Mouse (Mus musculus) limb, embryonic 14.5 days (tissue): ENCODE measurements around the gene Vtn. TPM values are rescaled to one million over a fixed set of nuclear protein-coding genes. Genes with fewer than 3 reads are reported as not detected.

Experiments
- ATAC-seq: fragments of 200-750 bp; cut with Nextera tagmentation; 2 replicates; pipeline ENCODE4 v1.8.0; 2017; ENCODE audit warnings: low read depth, moderate number of reproducible peaks, moderate TSS enrichment; ENCODE audit not compliant: low FRiP score
- DNase-seq: peaks from one replicate; pipeline ENCODE4 v3.0.0-alpha.2; 2015; ENCODE audit warnings: low spot score
- H3K27ac ChIP-seq: fragments of 300-500 bp; sonication (generic); replicated peaks from 2 replicates; pipeline ENCODE4 v1.5.1; 2014; ENCODE audit warnings: low read depth, mild to moderate bottlenecking, low read length, moderate library complexity, mixed read lengths
- H3K27me3 ChIP-seq: fragments of 300-500 bp; sonication (generic); 2 replicates; pipeline ENCODE4 v1.6.1; 2014; ENCODE audit warnings: low read length, mixed read lengths; ENCODE audit not compliant: control insufficient read depth, insufficient read depth
- H3K36me3 ChIP-seq: fragments of 300-500 bp; sonication (generic); 2 replicates; pipeline ENCODE4 v1.6.1; 2014; ENCODE audit warnings: mild to moderate bottlenecking, low read length, moderate library complexity, mixed read lengths; ENCODE audit not compliant: control insufficient read depth, insufficient read depth
- H3K4me1 ChIP-seq: fragments of 300-500 bp; sonication (generic); 2 replicates; pipeline ENCODE4 v1.6.1; 2014; ENCODE audit warnings: antibody characterized with exemption, low read length, mixed read lengths; ENCODE audit not compliant: control insufficient read depth, insufficient read depth
- H3K4me2 ChIP-seq: fragments of 300-500 bp; sonication (generic); replicated peaks from 2 replicates; pipeline ENCODE4 v1.6.1; 2014; ENCODE audit warnings: low read depth, mild to moderate bottlenecking, low read length, moderate library complexity; ENCODE audit not compliant: severe bottlenecking
- H3K4me3 ChIP-seq: fragments of 300-500 bp; sonication (generic); replicated peaks from 2 replicates; pipeline ENCODE4 v1.5.1; 2014; ENCODE audit warnings: low read length
- H3K9ac ChIP-seq: fragments of 300-500 bp; sonication (generic); 2 replicates; pipeline ENCODE4 v1.6.1; 2014; ENCODE audit warnings: mild to moderate bottlenecking, low read depth, low read length, moderate library complexity; ENCODE audit not compliant: severe bottlenecking
- H3K9me3 ChIP-seq: fragments of 300-500 bp; sonication (generic); 2 replicates; pipeline ENCODE4 v1.6.1; 2016; ENCODE audit warnings: low read length; ENCODE audit not compliant: control insufficient read depth
- POLR2A ChIP-seq: fragments of 200-500 bp; IDR thresholded peaks from 2 replicates; pipeline ENCODE4 v1.8.0; 2012; ENCODE audit warnings: inconsistent platforms, mild to moderate bottlenecking, moderate library complexity, borderline replicate concordance; ENCODE audit not compliant: insufficient read depth, insufficient read length; ENCODE audit errors: extremely low read depth
- WGBS: fragments of 180-500 bp; shearing (Covaris S2); extraction: QIAGEN DNeasy Blood & Tissue Kit; methylation state at CpG from one replicate; pipeline ENCODE4 v1.1.7; 2014; 5-methylcytosine and 5-hydroxymethylcytosine counted together
- polyA plus RNA-seq, 2 experiments: library from polyadenylated mRNA; depleted of rRNA in 1 of 2; stranded (reverse) in 1 of 2; unstranded in 1 of 2; fragments of >200 nt; fragmentation: Nextera tagmentation in 1 of 2; extraction: Ambion mirVana in 1 of 2; gene quantifications; 2 replicates each; pipeline versions ENCODE4 v1.2.1 to v1.2.3; 2012 to 2014

Gene Vtn
- polyA plus RNA-seq, 2 experiments = 0.41 to 1.3 TPM

DNA sequence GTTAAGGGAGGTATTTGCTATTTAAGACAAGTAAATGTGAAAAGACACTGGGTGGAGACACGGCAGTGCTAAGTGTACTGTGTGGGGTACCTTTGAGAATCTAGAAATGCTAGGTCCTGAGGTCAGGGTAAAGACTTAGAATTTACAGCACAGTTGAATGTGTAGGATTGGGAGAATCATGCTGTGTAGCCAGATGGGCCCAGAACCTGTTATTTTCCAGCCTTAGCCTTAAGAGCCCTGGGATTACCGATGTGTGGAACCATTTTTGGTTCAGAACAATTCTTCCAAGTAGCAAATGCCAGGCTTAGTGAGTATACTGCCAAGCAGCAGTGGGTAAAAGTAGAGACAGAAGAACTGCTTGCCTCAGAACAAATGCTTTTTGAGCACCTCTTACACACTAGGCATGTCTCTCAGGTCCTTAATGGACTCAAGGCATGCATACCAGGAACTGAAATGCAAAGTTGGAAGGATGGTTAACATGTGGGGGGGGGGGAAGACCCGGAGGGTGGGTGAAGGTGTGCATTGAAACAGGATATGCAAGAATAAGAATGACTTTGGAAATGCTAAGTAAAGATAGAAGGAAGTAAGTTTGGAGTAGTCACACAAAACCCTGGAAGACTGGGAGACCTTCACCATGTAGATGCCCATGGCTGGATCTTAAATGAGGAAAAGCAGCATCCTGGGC lies 14.4 kb downstream of the Vtn start:
- H3K9me3 ChIP-seq = no peaks in the 10 kb centered on the region
- ATAC-seq (no peak), DNase-seq (no peak)
- peaks cover 50% of the 10 kb centered on the region for H3K36me3 ChIP-seq
- H3K4me3 ChIP-seq = peak overlapping the region; percentile 78
- peak overlapping the region; percentile 76 for H3K4me2 ChIP-seq
- H3K9ac ChIP-seq = peak overlapping the region; percentile 89
- H3K4me1 ChIP-seq = peaks cover 5% of the 10 kb centered on the region
- no peak for TF ChIP-seq POLR2A
- H3K27me3 ChIP-seq = no peaks in the 10 kb centered on the region
- H3K27ac ChIP-seq = no peak overlapping the region
- 76% methylated on average over 3 of the region's 3 CpGs for WGBS

- Histone ChIP-seq H3K4me1 (peaks cover 5% of the 10 kb centered on the region), H3K9me3 (no peaks in the 10 kb centered on the region), H3K9ac (no peak overlapping the region), H3K4me3 (no peak overlapping the region), H3K4me2 (no peak overlapping the region), H3K27ac (no peak overlapping the region), H3K27me3 (no peaks in the 10 kb centered on the region), H3K36me3 (peaks cover 65% of the 10 kb centered on the region)
- TF ChIP-seq POLR2A = no peak
- DNase-seq = no peak
- WGBS = 64% methylated on average over 2 of the region's 2 CpGs
- no peak for ATAC-seq
Measured at GRCm38 (mm10) chr11:78515549-78516325, 16.8 kb downstream of the Vtn start.

DNA sequence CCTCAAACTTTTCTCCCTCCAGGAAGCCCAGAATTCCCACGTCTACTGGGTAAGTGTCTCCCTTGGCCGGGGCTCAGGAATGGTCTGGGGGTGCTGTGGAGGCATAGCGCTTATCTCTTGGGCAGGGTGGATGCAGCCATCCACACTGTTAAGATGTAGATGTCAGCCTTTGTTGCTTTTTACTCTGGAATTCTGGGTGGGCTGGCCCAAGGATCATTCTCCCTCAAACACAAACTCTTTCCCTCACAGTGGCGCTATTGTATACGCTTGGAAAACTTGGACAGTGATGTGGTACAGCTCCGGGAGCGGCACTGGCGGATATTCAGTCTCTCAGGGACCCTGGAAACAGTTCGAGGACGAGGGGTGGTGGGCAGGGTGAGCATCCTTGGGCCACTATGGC lies 20.0 kb downstream of the Vtn start:
- Histone ChIP-seq H3K27me3 (no peaks in the 10 kb centered on the region), H3K4me2 (no peak overlapping the region), H3K4me3 (no peak overlapping the region), H3K27ac (no peak overlapping the region), H3K4me1 (no peaks in the 10 kb centered on the region), H3K9ac (no peak overlapping the region), H3K9me3 (no peaks in the 10 kb centered on the region), H3K36me3 (peaks cover 93% of the 10 kb centered on the region)
- 94% methylated on average over 10 of the region's 10 CpGs for WGBS
- no peak for ATAC-seq
- no peak for DNase-seq
- TF ChIP-seq POLR2A = no peak

DNA sequence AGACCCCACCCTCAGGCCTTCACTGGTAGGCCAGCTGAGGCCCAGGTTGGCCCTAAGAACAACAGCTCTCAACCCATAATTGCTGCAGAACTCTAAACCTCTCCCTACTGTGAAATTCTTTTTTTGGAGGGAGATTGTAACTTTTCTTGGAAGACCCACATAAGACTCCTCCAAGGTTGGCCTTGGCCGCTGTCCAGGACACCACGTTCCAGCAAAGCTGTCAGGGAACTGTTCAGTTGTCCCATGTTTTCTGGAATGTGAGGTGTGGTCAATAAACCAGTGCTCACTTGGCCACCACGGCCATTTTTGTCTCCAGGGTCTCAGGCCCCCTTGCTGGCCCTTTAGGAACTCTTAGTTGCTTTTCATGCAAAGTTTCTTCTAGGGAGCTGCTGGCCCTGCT lies 23.0 kb downstream of the Vtn start:
- 83% methylated on average over 3 of the region's 3 CpGs for WGBS
- no peaks in the 10 kb centered on the region for H3K4me1 ChIP-seq
- no peak for ATAC-seq
- no peak overlapping the region for H3K4me2 ChIP-seq
- peaks cover 94% of the 10 kb centered on the region for H3K36me3 ChIP-seq
- TF ChIP-seq POLR2A = no peak
- DNase-seq = no peak
- H3K27me3 ChIP-seq = no peaks in the 10 kb centered on the region
- H3K9me3 ChIP-seq = no peaks in the 10 kb centered on the region
- H3K4me3 ChIP-seq = no peak overlapping the region
- H3K27ac ChIP-seq = no peak overlapping the region
- H3K9ac ChIP-seq = no peak overlapping the region

DNA sequence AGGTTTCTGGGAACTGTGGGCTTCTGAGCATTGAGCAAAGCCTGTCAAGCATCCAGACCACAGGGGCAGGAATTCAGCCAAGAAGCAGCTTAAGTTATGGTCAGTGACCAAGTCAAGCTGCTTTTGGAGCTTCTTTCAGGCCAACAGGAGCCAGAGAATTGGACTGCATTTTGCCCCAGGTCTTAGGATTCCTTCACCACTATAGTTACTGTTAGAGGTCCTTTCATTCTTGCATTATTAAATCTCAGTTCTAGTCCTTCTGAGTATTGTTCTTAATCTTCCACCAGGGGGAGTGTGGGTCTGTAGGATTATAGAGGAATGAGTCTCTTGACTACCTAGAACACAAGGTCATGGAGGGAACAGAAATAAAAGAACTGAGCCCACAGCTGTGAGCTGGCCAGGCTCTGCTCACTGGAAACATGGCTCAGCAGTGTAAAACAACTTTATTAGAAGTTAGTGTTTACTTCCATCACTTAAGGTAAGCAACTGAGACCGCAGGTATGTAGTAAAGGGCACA lies 23.6 kb downstream of the Vtn start:
- ATAC-seq (no peak), DNase-seq (no peak)
- Histone ChIP-seq H3K9ac (no peak overlapping the region), H3K4me2 (no peak overlapping the region), H3K27ac (no peak overlapping the region), H3K4me1 (no peaks in the 10 kb centered on the region), H3K27me3 (no peaks in the 10 kb centered on the region), H3K36me3 (peaks cover 99% of the 10 kb centered on the region), H3K9me3 (no peaks in the 10 kb centered on the region), H3K4me3 (no peak overlapping the region)
- TF ChIP-seq POLR2A = no peak
- WGBS = 86% methylated on average over 1 of the region's 1 CpGs
